Mouse (Mus musculus): ENCODE measurements around the gene Bcl2l13.
"Not testable (repeated sequence)": the region's sequence is repeated elsewhere in the genome, so short reads cannot be mapped to it uniquely, and the experiment has no call there.

Bcl2l13 gene

DNA sequence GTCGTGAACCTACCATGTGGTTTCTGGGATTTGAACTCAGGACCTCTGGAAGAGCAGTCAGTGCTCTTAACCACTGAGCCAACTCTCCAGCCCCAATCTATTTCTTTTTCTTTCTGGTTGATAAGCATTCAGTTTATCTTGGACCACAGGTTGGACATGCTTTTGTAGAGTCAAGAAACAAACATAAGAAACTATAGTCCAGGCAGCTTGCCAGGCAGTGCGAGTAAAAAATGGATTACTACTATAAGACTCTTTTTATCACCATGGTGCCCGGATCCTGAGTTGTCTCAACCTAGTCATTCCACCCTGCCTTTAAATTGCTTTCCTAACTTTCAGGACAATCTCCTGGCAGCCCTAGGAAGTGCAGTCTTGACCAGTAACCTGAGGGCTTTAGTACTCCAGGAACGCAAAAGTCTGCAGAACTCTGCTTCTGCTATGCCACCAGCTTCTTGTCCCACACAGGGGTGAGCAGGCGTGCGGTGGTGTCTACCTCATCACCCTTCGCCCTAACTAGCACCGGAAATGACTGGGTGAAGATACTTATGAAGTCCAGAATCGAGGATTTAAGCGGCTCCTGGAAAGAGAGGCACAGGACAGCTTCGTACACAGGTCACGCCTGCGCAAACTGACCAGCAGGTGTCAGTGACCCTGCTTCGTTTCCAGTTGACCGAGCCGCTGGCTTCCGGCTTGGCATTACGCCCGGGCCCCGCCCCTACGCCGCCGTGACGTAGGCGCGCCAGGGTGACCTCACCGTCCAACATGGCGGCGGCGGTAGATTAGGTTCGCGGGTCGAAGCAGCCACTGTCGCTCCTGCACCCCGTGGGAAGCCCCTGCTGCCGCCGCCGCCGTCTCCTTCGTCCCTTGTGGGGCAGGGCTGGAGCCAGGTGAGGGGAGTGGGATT, at the start of gene Bcl2l13:
Gene Bcl2l13, plus strand, starts transcription at position 739 of the 901 bp plus-strand sequence.
- DNase-seq, result peak; percentile 98

DNA sequence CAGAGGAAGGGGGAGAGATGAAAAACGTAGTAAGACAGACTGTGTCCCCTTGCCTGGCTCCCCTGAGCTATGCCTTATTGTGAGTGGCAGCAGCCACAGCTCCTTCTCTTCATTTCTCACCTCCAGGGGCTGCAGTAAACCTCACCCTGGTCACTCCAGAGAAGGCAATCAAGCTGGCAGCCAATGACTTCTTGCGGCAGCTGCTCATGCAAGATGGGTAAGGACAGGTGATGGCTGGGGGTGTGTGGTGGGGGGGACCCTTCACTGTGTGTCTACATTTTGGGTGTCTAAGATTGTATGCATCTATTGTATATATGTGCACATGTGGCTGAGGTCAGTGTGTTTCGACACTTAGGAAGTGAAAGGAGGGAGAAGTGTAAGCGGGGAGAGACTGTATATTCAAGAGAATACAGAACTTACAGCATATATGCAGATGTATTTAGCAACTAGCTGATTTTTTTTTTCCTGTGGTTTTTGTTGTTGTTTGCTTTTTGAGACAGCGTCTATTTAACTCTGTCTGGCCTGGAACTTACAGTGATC, 47.9 kb upstream of the Bcl2l13 start:
- no peak for DNase-seq

DNA sequence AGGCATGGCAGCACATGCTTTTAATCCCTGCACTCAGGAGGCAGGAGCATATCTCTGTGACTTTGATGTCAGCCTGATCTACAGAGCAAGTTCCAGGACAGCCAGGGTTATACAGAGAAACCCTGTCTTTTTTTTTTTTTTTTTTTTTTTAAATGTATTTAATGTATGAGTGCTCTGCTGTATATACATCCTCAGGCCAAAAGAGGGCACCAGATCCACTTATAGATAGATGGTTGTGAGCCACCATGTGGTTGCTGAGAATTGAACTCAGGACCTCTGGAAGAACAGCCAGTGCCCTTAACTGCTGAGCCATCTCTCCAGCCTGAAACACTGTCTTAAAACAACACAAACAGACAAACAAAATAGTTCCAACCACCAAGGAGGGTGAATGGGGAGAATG, 47.1 kb upstream of the Bcl2l13 start:
- DNase-seq, result no peak

DNA sequence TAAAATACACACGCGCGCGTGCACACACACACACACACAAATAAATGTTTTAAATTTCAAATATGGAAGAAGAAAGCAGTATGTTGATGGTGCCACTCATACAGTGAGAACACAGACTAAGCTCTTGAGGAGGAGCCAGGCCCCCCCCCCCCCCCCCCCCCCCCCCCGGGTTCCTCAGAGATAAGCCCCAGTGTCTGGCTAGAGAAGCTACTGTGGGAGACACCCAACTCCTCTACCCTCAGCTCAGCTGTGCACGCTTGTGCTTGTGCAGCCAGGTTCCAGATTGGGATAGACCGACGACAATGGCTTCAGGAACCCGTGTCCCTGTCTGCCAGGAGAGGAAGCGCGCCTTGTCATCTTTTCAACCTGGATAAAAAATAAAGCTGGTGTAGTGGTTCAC, 45.9 kb upstream of the Bcl2l13 start:
- DNase-seq, result peak; percentile 81

DNA sequence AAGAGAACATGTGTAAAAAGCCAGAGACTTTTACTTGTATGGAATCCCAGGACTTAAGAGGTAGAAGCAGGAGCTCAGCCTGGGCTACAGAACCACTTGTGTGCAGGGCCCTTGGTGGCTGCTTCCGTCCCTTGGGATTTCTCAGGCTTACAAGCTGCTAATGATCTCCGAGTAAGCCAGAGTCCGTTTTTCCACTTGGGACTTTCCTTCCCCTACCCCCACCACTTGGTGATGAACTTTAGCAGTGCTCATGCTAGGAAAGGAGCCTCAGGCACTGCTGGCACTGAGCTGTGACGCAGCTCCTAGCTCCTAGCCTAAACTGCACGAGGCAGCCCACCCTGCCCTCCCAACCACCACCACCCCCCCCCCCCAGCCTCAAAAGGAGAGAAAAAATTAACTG, 45.3 kb upstream of the Bcl2l13 start:
- no peak for DNase-seq

DNA sequence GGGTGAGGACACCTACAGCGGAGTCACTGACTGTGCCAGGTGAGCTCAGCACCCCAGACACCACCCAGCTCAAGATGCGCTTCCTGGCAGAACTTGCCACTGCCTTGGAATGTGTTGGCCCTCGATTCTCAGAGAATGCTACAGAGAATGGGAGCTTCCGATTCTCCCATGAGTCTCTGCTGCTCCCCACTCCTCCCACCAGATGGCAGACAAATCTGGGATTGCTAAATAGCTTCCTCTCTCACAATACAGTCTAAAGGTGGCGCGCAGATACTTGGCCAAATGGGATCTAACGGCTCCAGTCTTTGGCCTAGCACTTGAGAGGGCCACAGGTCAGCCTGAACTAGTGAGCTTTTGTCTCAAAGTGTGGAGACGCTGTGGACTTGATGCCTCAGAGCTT, 43.1 kb upstream of the Bcl2l13 start:
- DNase-seq, result no peak

DNA sequence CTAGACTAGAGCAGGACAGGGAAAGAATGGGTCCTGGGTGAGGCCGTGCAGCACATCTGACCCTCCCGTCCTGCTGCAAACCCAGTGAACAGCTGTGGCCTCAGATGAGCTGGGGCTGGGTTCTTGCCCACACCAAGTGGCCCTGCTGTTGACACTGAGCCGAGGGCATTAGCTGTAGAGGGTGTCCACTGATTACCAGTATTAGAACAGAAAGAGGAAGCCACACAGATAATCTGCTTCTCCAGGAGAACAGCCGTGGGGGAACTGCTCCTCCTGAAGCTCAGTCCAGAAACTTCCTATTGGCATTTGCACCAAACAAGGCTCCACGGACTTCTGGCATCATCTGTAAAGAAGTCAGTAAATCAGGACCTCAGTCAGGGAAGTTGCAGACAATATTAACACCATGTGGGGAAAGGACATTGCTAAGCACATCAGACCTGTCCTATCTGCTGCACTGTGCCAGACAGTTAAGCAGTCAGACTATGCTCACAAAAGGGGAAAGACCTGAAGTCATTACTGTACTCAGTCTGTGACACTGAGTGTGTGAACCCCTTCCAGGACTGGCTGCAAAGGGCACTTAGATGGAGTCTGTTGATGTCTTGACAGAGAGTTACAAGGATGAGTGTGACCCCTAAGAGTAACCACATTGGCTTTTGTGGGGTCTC, 40.5 kb upstream of the Bcl2l13 start:
- no peak for DNase-seq

DNA sequence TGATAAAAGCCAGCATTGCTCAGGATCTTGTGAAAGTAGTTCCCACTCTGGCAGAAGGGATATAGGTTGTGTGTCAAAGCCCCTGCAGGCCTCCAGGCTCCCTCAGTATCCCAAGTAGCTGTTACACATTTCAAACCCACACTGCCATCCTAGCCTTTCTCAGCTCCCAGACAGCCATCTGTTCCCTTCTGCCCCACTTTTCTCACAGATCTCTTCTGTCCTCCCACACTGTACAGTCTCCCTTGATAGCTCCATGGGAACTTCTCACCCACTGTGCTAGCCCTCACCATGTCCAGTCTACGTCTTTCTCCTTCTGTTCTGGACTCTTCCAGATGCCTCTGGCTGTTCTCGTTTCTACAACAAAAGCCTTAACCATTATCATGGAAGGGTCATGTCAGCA, 39.9 kb upstream of the Bcl2l13 start:
- no peak for DNase-seq

DNA sequence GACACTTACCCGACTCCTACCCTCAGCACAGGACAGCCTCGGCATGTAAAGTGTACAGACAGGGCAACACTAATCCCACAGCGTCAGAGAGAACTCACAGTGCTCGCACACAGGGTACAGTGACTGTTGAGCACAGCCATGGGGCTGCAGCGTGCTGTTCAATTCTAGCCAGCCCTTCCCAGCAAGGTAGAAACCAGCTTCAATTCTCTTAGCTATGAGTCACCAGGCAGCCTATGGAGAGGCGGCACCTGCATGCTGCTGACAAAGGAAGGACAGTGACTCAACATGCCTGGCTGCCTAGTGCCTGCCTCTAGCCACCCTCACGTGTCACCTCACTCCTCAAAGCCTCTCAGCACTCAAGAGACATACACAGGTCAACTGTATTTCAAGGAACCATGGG, 38.0 kb upstream of the Bcl2l13 start:
- DNase-seq, result no peak

DNA sequence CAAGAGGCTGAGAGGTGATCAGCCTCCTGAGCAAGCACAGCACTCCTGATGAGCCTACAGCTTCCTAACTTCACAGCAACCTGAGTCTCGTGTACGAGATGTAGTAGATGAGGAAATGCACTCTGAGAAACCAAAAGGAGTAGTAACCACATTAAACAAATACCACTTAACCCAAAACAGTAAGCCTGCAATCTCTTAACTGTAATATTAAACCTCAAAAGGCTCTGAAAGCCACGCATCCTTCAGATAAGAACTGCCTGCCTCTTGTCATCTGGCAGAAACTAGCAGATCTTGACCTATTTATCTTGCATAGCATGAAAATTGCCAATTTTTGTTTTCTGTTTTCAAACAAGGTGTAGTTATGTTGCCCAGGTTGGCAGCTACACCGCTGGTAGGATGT, 37.1 kb upstream of the Bcl2l13 start:
- DNase-seq, result no peak

DNA sequence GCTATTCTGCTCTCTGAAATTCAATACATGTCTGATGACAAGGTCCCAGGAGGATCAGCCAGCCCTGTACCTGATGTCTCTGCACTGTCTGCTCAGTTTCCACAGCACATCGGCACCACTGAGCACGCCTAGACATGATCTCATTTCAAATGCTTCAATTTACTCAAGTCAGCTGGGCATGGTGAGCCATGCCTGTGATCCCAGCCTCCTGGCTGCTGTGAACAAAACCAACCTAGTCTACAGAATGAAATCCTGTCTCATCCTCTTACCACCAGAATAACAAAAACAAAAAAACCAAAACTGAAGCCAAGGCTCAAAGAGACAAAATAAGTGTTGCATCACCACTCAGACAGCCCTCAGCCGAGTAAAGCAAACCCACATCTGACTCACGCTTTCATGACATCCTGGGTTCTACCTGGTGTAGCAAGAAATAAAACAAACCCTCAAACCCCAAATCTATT, 36.4 kb upstream of the Bcl2l13 start:
- DNase-seq, result no peak

DNA sequence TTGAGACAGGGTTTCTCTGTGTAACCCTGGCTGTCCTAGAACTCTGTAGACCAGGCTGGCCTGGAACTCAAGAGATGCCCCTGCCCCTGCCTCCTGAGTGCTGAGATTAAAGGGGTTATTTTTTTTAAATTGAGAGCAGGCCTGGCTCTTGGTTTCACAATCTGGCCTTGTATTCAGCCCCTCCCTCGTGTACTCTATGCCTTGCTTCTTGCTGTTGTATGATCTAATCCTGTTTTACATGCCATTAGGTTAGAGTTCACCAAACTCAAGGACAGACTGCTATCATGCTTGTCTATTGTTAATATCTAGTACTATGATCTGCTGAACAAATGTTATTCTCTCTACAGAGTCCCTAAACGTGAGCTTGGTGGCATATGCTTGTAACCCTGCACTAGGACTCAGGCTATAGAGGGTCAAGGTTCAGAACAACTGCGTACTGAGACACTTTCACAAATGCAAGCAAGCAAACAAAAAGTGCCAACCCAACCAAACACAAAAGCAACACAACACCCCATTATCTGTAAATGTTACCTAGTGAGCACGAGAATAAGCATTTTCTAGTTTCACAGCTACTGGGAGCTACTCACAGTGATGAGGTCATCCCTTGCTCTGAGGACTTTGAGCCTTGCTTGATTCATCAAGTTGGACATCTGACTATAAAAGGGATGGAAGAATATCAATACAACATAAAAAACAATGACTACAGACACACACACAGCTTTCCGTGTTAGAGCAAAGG, 28.8 kb upstream of the Bcl2l13 start:
- DNase-seq, result no peak

DNA sequence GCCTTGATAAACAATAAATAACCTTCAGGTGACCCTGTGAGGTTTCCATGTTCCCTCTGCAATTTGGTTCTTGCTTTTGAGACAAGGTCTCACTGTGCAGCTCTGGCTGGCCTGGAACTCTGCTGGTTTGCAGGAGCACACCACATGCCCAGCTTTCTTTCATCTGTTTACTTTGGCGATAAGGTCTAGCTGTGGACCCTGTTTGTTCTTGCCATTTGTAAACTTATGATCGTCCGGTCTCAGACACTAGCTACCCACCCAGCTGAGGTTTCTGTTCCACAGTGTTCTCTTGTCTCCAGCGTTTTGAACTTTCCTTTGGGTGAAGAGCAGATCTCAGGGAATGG, 28.3 kb upstream of the Bcl2l13 start:
- no peak for DNase-seq

DNA sequence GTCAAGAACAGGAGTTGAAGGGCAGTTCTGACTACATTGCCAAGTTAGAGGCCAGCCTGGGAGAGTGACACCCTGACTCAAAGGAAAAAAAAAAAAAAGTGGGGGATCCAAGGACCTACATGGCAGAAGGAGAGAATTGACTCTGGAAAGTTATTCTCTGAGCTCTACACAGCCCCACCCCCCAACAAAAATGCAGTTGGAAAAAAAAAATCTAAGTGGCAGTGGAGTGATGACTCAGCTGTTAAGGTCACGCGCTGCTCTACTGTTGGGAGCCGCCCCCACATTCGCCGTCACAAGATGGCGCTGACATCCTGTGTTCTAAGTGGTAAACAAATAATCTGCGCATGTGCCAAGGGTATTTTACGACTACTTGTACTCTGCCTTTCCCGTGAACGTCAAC, 24.0 kb upstream of the Bcl2l13 start:
- not testable (repeated sequence) for DNase-seq

DNA sequence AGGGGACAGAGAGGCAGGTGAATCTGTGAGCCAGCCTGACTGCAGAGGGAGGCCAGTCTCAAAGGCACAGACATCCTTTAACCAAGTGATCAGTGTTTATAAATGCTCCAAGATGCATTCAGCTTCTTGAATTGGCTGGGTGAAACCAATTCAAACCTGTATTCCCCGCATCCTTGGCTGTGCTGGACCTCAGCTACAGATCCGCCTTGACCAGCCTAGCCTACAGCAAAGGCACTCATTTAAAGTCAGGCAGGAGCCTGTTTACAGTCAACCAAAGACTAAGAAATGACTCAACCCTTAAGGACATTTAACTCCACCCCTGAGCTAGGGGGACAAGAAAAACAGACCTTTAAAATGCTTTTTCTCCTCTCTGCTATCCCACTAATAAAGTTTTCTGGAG, 16.7 kb upstream of the Bcl2l13 start:
- no peak for DNase-seq

DNA sequence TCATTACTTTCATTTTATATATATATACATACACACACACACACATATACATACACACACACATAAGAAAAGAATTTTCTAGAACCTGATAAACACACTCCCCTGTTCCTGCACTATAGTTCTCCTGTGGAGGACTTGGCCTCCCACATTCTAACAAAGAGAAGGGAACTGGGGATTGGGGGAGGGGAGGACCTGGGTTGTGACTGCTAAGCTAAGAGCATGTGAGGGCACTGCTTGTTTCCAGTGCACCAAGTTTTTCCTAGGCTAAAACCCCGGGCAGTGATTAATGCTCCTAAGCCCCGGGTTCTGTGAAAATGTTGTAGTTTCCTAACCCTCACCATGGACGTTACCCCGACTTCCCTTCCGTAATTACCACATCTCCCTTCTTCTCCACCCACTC, 15.9 kb upstream of the Bcl2l13 start:
- DNase-seq, result no peak

DNA sequence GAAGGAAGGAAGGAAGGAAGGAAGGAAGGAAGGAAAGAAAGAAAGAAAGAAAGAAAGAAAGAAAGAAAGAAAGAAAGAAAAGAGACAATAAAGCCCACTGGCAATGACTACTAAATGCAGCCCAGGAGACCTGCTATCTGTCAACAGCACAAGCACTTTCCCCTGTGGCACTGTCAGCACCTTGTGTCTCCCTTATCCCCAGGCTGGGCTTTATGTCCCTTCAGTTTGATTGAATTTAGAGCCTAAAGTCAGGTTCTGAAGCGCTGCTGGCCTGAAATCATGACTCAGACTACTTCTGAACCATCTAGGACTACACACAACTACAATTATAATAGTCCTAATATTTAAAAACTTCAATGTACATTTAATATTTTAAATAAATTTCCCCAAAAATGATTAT, 15.1 kb upstream of the Bcl2l13 start:
- peak; percentile 59 for DNase-seq

DNA sequence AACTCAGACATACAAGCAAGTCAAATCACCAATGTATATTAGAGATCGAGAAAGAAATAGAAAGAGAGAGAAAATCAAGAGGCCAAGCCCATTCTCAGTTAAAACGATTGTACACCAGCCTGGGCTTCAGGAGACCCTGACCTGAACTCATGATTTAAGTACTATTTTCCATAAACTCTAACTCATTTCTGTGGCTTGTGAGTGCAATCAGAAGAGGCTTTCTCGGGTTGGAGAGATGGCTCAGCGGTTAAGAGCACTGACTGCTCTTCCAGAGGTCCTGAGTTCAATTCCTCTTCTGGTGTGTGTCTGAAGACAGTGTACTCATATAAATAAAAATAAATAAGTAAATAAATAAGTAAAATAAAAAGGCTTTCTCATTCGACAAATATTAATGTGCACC, 14.3 kb upstream of the Bcl2l13 start:
- no peak for DNase-seq

DNA sequence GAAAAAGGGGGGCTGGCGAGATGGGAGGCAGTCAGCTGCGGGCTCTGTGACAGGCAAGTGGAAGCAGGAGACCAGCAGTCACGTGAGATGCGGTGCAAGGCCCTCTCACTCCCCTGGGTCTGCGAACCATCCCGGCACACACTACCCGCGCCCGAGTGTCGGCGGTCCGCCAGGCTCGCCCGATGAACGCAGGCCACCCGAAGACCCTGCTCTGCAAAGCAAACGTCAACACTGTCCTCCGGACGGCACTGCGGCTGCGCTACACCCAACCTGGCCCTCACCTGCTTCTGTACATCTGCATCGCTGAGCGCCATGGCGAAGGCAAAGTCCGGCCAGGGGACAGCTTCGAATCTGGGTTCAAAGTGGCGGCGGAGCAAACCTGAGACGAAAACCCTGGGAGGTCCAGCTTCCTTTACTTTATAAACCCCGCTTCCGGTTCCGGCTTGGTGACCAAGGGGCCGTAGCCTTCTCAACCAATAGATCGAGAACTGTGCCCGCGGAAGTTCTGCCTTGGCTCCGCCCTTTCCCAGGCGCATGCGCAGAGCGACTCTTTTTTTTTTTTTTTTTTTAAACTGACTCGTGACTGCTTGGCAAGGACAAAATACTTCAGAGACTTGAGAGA, 13.6 kb upstream of the Bcl2l13 start, which contains the start of gene Atp6v1e1:
Gene Atp6v1e1, minus strand, starts transcription at position 487 of the 622 bp plus-strand sequence.
- peak; percentile 95 for DNase-seq

DNA sequence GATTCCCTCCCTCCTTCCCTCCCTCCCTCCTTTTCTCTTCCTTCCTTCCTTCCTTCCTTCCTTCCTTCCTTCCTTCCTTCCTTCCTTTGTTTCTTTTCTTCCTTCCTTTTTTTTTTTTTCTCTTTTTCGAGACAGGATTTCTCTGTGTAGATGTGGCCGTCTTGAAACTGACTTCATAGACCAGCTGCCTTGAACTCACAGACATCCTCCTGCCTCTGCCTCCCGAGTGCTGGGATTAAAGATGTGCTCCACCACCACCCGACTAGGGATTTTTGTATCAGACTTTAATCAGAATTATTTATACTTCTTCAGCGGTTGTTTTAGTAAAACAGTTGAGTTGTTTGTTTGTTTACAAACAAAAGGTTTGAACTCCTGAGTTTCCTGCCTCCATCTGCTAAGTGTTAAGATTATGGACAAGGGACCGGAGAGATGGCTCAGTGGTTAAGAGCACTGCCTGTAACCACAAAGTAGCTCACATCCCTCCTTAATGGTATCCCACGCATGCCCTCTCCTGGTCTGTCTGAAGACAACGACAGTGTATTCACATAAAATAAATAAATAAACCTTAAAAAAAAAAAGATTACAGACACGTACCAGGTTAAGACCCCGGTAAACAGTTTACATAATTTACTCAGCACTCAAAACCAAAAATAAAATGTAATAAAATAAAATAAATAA, 12.9 kb upstream of the Bcl2l13 start:
- peak; percentile 40 for DNase-seq

DNA sequence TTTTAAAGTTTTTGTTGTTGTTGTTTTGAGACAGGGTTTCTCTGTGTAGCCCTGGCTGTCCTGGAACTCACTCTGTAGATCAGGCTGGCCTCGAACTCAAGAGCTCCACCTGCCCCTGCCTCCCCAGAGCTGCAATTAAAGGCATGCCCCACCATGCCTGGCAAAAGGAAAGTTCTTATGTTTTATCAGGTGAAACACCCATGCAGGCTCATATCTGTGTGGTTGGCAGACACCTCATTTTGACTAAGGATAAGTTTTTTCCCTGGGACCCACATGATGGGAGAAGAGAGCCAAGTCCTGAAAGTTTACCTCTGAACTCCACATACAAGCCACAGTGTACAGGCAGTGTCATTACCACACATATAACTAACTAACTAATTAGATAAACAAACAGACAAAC, 6.0 kb upstream of the Bcl2l13 start:
- DNase-seq, result peak; percentile 85

Measured in liver (tissue).